Mouse (Mus musculus) neural tube, embryonic 12.5 days (tissue): Measurements from ENCODE around the gene Map3k11. TPM values are rescaled to one million over a fixed set of nuclear protein-coding genes. Genes with fewer than 3 reads are reported as not detected.

Source experiments
- ATAC-seq: fragments of 200-750 bp; cut with Nextera tagmentation; 2 replicates; pipeline ENCODE4 v1.8.0; 2017; ENCODE audit warnings: low read depth, mild to moderate bottlenecking, moderate TSS enrichment, moderate library complexity; ENCODE audit not compliant: low FRiP score
- H3K27ac ChIP-seq: fragments of 300-500 bp; sonication (generic); 2 replicates; pipeline ENCODE4 v1.5.1; 2016
- H3K27me3 ChIP-seq: fragments of 300-500 bp; sonication (generic); replicated peaks from 2 replicates; pipeline ENCODE4 v1.6.1; 2016; ENCODE audit warnings: mild to moderate bottlenecking
- H3K36me3 ChIP-seq: fragments of 300-500 bp; sonication (generic); 2 replicates; pipeline ENCODE4 v1.6.1; 2016; ENCODE audit warnings: mild to moderate bottlenecking
- H3K4me1 ChIP-seq: fragments of 300-500 bp; sonication (generic); 2 replicates; pipeline ENCODE4 v1.6.1; 2016
- H3K4me2 ChIP-seq: fragments of 300-500 bp; sonication (generic); replicated peaks from 2 replicates; pipeline ENCODE4 v1.6.1; 2016; ENCODE audit warnings: mild to moderate bottlenecking
- H3K4me3 ChIP-seq: fragments of 300-500 bp; sonication (generic); 2 replicates; pipeline ENCODE4 v1.5.1; 2016
- H3K9ac ChIP-seq: fragments of 300-500 bp; sonication (generic); 2 replicates; pipeline ENCODE4 v1.6.1; 2016; ENCODE audit warnings: mild to moderate bottlenecking
- H3K9me3 ChIP-seq: fragments of 300-500 bp; sonication (generic); 2 replicates; pipeline ENCODE4 v1.6.1; 2016; ENCODE audit warnings: mild to moderate bottlenecking
- WGBS: fragments of 180-500 bp; shearing (Covaris S2); methylation state at CpG from one replicate; pipeline ENCODE4 v1.1.7; 2016; 5-methylcytosine and 5-hydroxymethylcytosine counted together
- polyA plus RNA-seq: library from polyadenylated mRNA; unstranded; fragments of >200 nt; fragmentation: Nextera tagmentation; extraction: Ambion mirVana; gene quantifications from 2 replicates; pipeline ENCODE4 v1.2.1, GENCODE M21; 2016

Map3k11 gene
- polyA plus RNA-seq = 22.4 and 28.9 TPM in 2 replicates

DNA sequence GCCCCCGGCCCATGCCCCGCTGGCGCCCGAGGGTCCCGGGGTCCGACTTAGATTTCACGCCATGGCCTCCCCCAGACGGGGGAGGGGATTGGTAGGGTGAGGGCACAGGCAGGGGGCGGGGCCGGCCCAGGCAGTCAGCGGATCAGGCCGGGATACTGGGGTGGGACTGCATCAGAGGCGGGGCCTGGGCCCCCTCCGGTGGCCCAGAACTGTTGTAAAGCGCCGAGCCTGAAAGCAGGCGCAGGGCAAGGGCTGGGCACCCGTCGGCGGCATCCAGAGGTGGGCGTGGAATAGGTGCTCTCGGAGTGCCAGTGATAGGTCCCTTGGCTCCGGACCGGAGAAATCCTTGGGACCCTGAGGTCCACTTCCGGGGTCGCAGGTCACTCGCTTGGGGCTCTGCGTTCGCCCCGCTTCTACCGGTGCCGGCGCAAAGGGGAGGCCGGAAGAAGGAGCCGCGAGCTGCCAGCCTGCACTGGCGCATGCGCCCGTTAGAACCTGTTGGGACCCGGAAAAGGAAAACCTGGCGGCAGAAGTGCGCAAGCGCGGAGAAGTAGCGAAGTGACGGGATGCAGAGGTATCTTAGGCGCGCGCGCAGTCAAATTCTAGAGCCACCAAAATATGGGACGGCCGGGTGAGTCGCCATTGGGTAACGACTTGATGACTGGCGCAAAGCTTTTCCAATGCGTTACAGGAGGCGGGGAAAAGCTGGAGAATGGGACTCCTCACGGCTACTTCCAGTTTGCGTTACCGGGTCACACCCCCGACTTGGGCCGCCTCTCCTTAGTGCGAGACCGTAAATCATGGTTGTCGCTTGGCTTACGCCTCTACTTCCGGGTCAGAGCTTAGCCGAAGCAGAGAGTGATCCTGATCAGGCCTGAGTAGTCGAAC, at the start of gene Map3k11, which contains the start of gene Pcnx3:
Gene Map3k11, plus strand, starts transcription at position 543 of the 888 bp plus-strand sequence.
Gene Pcnx3, minus strand, starts transcription at position 709 of the 888 bp plus-strand sequence.
- under 1% methylated on average over 69 of the region's 69 CpGs for WGBS
- peaks cover 55% of the 10 kb centered on the region for H3K36me3 ChIP-seq

DNA sequence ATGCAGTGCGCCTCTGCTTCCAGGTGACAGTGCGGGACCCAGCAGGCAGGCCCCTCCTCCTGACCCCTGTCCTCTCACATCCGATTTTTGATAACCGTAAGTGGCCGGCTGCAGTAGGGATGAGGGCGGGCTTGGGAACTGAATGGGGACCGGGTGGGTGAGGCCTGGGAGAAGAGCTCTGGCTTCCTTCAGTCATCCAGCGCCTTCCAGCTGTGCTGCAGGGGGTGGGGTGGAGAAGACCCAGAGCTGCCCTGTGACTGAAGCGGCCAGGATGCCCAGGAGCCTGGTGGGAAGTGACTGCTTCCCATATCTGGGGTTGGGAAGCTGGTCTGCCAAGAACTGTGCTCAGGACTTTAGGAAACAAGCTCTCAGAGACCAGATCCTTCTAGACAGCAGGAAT, 48.2 kb upstream of the Map3k11 start:
- H3K36me3 ChIP-seq = peaks cover 57% of the 10 kb centered on the region
- H3K4me2 ChIP-seq = no peak overlapping the region

More for the DNA sequence above, at the start of gene Map3k11, which contains the start of gene Pcnx3:
- H3K9ac ChIP-seq = peak within 1 kb of the TSS; percentile 95
- peak within 1 kb of the TSS; percentile 79 for H3K27ac ChIP-seq
- peaks cover 43% of the 10 kb centered on the region for H3K4me1 ChIP-seq
- peak within 1 kb of the TSS; percentile 100 for H3K4me2 ChIP-seq
- peak within 1 kb of the TSS; percentile 96 for H3K4me3 ChIP-seq
- peak; percentile 94 for ATAC-seq
- no peaks in the 10 kb centered on the region for H3K27me3 ChIP-seq
- no peaks in the 10 kb centered on the region for H3K9me3 ChIP-seq

DNA sequence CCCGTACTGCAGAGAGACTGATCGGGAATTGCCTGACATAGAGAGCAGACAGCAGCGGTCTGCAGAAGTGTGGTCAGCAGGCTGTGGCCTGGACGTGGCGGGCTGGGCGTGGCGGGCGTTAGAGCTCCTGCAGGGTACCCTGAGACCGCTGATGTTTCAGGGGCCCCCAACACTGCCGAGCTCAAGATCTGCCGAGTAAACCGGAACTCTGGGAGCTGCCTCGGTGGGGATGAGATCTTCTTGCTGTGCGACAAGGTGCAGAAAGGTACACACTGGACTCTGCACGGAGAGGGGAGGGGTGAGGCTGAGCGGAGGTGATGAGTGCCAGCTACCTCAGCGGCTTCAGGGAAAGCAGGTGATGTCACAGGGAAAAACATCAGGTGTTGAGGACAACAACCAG, 47.5 kb upstream of the Map3k11 start:
- peaks cover 64% of the 10 kb centered on the region for H3K36me3 ChIP-seq
- 92% methylated on average over 17 of the region's 17 CpGs for WGBS

More for the DNA sequence above, 48.2 kb upstream of the Map3k11 start:
- Histone ChIP-seq H3K9ac (0 out of 2 replicates have a peak overlapping the region, but pooled peaks have one; percentile 26), H3K4me3 (no peak overlapping the region), H3K4me1 (peaks cover 15% of the 10 kb centered on the region), H3K27ac (no peak overlapping the region), H3K27me3 (no peaks in the 10 kb centered on the region), H3K9me3 (no peaks in the 10 kb centered on the region)
- 73% methylated on average over 9 of the region's 9 CpGs for WGBS
- ATAC-seq = no peak

DNA sequence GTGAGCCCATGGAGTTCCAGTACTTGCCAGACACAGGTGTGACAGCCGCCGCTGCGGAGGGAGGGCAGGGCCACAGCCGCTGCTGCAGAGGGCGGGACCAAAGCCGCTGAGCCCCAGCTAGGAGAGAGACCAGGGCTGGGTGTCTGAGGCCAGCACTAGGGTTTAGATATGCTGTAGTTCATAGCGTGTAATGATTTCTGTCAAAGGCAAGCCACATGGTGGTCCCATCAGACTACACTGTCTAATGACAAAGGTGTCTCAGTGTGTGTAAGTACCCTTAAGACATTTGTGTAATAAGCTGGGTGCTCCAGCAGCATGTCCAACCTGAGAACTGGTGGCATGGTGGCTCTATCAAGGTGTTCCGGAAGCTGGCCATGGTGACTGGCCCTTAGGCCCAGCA, 46.9 kb upstream of the Map3k11 start:
- peaks cover 14% of the 10 kb centered on the region for H3K4me1 ChIP-seq
- no peak for ATAC-seq
- no peaks in the 10 kb centered on the region for H3K27me3 ChIP-seq
- H3K27ac ChIP-seq = no peak overlapping the region
- H3K4me3 ChIP-seq = no peak overlapping the region
- H3K36me3 ChIP-seq = peaks cover 69% of the 10 kb centered on the region
- no peak overlapping the region for H3K9ac ChIP-seq
- H3K9me3 ChIP-seq = no peaks in the 10 kb centered on the region
- WGBS = 92% methylated on average over 8 of the region's 8 CpGs
- no peak overlapping the region for H3K4me2 ChIP-seq

More for the DNA sequence above, 47.5 kb upstream of the Map3k11 start:
- Histone ChIP-seq H3K4me2 (no peak overlapping the region), H3K4me3 (no peak overlapping the region), H3K9me3 (no peaks in the 10 kb centered on the region), H3K27me3 (no peaks in the 10 kb centered on the region), H3K27ac (no peak overlapping the region), H3K9ac (no peak overlapping the region), H3K4me1 (peaks cover 15% of the 10 kb centered on the region)
- ATAC-seq = no peak

DNA sequence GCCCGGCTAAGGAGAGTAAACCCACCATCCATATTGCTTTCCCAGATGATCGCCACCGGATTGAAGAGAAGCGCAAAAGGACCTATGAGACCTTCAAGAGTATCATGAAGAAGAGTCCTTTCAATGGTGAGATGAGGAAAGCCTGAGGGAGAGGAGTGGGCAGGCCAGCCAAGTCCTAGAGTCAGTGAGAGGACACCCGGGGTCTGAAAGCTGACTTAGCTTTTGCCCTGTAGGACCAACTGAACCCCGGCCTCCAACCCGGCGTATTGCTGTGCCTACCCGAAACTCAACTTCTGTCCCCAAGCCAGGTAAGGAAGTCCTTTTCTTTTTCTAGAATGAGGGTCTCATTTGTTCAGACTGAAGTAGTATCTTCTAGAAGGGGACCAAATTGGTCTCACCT, 43.3 kb upstream of the Map3k11 start:
- Histone ChIP-seq H3K27me3 (no peaks in the 10 kb centered on the region), H3K9me3 (no peaks in the 10 kb centered on the region), H3K4me2 (no peak overlapping the region), H3K36me3 (peaks cover 73% of the 10 kb centered on the region), H3K9ac (no peak overlapping the region), H3K4me3 (no peak overlapping the region), H3K4me1 (peaks cover 11% of the 10 kb centered on the region), H3K27ac (no peak overlapping the region)
- no peak for ATAC-seq
- 98% methylated on average over 9 of the region's 9 CpGs for WGBS

DNA sequence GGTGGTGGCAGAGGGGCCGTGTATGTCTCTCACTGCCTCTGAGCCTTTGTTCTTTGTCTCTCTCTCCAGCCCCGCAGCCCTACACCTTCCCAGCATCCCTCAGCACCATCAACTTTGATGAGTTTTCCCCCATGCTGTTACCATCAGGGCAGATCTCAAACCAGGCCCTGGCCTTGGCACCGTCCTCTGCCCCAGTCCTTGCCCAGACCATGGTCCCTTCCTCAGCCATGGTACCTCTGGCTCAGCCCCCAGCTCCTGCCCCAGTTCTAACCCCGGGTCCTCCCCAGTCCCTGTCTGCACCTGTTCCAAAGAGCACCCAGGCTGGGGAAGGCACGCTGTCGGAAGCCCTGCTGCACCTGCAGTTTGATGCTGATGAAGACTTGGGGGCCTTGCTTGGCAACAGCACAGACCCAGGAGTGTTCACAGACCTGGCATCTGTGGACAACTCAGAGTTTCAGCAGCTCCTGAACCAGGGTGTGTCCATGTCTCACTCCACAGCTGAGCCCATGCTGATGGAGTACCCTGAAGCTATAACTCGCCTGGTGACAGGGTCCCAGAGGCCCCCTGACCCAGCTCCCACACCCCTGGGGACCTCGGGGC, 41.7 kb upstream of the Map3k11 start:
- Histone ChIP-seq H3K9ac (no peak overlapping the region), H3K4me2 (no peak overlapping the region), H3K27me3 (no peaks in the 10 kb centered on the region), H3K9me3 (no peaks in the 10 kb centered on the region), H3K27ac (no peak overlapping the region), H3K36me3 (peaks cover 72% of the 10 kb centered on the region), H3K4me3 (no peak overlapping the region), H3K4me1 (peaks cover 11% of the 10 kb centered on the region)
- ATAC-seq = no peak
- WGBS = 92% methylated on average over 8 of the region's 8 CpGs

DNA sequence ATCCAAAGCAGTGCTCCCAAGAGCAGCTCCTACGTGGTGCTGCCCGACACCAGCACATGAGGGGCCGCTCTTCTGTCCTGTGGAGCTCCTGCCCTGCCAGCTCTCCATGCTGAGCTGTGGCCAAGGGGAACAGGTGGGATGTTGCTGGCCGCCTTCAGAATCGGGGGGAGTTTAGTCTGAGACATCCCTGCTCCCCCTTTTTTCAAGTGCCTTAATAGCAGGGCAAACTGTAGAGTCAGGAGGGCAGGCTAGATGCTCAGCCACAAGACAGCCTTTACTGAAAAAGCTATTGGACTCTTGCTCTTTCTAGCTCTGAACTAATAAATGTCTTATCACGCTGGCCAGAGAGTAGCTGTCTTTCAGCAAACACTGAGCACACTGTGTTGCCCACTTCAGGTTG, 40.8 kb upstream of the Map3k11 start:
- Histone ChIP-seq H3K9ac (no peak overlapping the region), H3K36me3 (peaks cover 68% of the 10 kb centered on the region), H3K4me2 (no peak overlapping the region), H3K27ac (no peak overlapping the region), H3K4me3 (no peak overlapping the region), H3K27me3 (no peaks in the 10 kb centered on the region; the same call in 1 of the 2 replicates), H3K9me3 (no peaks in the 10 kb centered on the region), H3K4me1 (peaks cover 11% of the 10 kb centered on the region)
- 97% methylated on average over 6 of the region's 6 CpGs for WGBS
- ATAC-seq = no peak

DNA sequence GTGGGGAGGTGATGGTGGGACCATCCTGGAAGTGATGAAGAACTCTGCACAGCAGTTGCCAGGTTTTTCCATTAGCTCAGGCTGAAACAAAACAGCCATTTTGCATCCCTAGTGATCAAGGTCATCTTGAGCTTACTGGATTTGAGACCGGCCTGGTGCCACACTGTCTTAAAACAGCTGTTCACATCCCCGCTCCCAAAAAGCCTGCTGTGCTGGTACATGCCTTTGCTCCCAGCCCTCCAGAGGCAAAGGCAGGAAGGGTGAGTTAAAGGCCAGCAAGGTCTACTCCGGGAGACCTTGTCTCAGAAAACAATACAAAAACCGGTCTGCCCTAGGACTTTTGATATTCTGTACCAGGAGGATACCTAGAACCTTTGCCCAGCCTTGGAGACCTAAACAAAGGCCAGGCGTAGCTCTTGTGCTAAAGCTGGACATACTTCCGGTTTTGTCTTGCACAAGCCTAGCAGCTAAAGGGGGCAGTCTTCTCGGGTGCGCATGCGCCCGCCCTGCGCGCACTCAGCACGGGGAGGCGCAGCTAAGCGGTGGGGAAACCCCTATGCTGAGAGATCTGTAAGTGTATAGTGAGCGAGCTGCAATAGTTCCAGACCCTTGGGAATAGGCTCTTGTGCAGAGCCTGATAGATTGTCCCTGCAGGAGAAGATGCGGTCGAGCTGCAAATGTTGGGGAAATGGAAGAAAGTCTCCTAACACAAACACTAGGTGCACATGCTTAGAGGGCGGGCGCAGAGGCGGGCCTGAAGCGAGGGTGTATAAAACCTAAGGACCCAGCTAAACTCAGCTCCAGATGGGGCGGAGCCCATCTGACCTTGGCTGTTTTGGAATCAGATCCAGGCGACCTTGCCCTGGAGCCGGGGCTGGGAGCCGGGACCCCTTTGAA, 39.9 kb upstream of the Map3k11 start:
- peaks cover 11% of the 10 kb centered on the region for H3K4me1 ChIP-seq
- H3K27me3 ChIP-seq = peaks cover 5% of the 10 kb centered on the region; the same call in 1 of the 2 replicates
- peaks cover 61% of the 10 kb centered on the region for H3K36me3 ChIP-seq
- peak overlapping the region; percentile 44; the same call in 1 of the 2 replicates for H3K9ac ChIP-seq
- H3K4me3 ChIP-seq = peak overlapping the region; percentile 16; the same call in 1 of the 2 replicates
- peak overlapping the region; percentile 33; the same call in 1 of the 2 replicates for H3K27ac ChIP-seq
- 14% methylated on average over 26 of the region's 26 CpGs for WGBS
- H3K4me2 ChIP-seq = peak overlapping the region; percentile 60
- no peaks in the 10 kb centered on the region for H3K9me3 ChIP-seq
- ATAC-seq = peak; percentile 78

DNA sequence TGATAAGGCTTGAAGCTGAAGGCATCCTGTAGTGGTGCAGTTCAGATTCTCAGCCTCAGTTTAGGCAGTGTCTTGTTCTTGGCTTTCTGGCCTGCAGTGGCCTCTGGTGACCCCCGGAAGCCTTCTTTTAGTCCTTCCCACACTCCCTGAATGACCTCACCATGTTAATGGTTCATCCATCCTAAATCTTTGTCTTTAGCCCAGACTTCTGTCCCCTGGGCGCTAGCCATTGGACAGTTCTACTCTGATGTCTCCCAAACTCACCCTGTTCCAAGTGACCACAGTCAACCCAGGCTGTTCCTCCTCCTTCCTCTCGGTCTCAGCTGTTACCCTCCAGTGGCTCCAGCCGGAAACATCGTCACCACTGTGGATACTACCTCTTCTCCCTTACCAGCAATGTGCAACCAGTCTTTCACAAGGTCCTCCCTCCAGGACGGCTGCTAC, 39.2 kb upstream of the Map3k11 start:
- peaks cover 17% of the 10 kb centered on the region for H3K4me1 ChIP-seq
- 69% methylated on average over 6 of the region's 6 CpGs for WGBS
- H3K27ac ChIP-seq = no peak overlapping the region
- H3K4me3 ChIP-seq = no peak overlapping the region
- peaks cover 12% of the 10 kb centered on the region for H3K27me3 ChIP-seq
- no peaks in the 10 kb centered on the region for H3K9me3 ChIP-seq
- ATAC-seq = no peak
- peaks cover 56% of the 10 kb centered on the region for H3K36me3 ChIP-seq
- peak overlapping the region; percentile 44; the same call in 1 of the 2 replicates for H3K9ac ChIP-seq
- H3K4me2 ChIP-seq = peak overlapping the region; percentile 60

DNA sequence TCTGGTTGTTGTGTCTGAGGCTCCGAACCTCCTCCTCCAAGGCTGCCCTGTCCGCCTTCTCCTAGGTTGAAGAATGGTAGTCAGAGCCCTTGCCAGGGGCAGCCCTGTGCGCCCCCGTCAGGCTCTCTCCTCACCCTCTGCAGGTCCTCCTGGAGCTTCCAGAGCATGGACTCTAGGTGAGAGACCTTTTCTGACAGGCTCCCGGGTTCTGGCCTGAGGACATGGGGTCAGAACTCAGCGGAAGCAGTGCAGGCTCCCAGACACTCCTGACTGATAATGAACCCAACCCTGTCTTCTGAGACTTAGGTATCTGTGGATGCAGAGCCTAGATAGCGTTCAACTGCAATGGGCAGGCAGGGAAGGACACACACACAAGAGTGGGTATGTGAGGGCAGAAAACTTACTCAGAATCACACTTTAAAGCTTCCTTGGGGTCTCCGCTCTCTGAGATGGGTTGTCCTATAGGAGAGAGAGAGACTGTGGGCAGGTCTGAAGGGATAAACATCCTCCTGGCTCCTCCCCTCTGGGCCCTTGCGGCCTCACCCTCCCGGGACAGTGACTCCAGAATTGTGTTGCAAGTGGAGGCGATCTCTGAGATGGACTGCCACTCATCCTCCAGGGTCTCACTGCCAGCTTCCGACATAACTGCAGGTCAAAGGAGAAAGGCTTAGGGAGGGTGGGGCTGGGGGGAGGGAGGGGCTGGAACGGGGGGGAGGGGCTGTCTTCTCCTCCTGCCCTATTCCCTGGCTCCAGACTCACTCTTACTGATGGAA, 36.9 kb upstream of the Map3k11 start:
- no peak overlapping the region for H3K9ac ChIP-seq
- peaks cover 25% of the 10 kb centered on the region for H3K4me1 ChIP-seq
- H3K4me2 ChIP-seq = no peak overlapping the region
- no peak for ATAC-seq
- no peak overlapping the region for H3K27ac ChIP-seq
- peaks cover 36% of the 10 kb centered on the region for H3K27me3 ChIP-seq
- WGBS = 62% methylated on average over 13 of the region's 13 CpGs
- H3K4me3 ChIP-seq = no peak overlapping the region
- no peaks in the 10 kb centered on the region for H3K9me3 ChIP-seq
- H3K36me3 ChIP-seq = peaks cover 34% of the 10 kb centered on the region

DNA sequence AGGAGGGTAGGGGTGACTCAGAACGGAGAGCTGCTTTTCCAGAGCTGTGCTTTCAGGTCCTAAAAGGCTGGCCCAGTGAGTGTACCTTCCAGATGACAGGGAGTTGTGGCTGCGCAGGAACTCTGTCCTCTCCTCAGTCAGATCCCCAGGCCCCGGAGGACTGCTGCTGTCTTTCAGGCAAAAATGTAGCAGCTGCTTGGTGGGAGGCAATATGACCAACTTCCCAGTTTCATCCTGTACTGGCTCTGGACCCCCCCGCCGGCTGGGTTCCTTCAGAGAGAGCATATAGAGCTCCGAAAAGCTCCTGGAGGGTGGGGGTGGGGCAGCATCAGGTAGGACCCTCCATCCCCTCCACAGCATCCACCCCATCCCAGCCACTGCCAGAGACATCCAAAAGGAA, 36.0 kb upstream of the Map3k11 start:
- Histone ChIP-seq H3K9ac (no peak overlapping the region), H3K9me3 (no peaks in the 10 kb centered on the region), H3K4me1 (peaks cover 25% of the 10 kb centered on the region), H3K27ac (no peak overlapping the region), H3K36me3 (peaks cover 25% of the 10 kb centered on the region), H3K4me2 (no peak overlapping the region), H3K4me3 (no peak overlapping the region), H3K27me3 (peaks cover 37% of the 10 kb centered on the region)
- WGBS = 80% methylated on average over 6 of the region's 6 CpGs
- ATAC-seq = no peak
